Mouse (Mus musculus) stomach, postnatal 0 days (tissue): Measurements from ENCODE around the gene Ssxb6. TPM values are rescaled to one million over a fixed set of nuclear protein-coding genes. Genes with fewer than 3 reads are reported as not detected.
"Not testable (repeated sequence)": the region's sequence is repeated elsewhere in the genome, so short reads cannot be mapped to it uniquely, and the experiment has no call there.

Experiments used
- ATAC-seq: fragments of 200-750 bp; cut with Nextera tagmentation; 2 replicates; pipeline ENCODE4 v1.8.0; 2017; ENCODE audit not compliant: low FRiP score, low TSS enrichment
- DNase-seq: peaks from one replicate; pipeline ENCODE4 v3.0.0-alpha.2; 2016; ENCODE audit warnings: low spot score
- H3K27ac ChIP-seq: fragments of 300-500 bp; sonication (generic); replicated peaks from 2 replicates; pipeline ENCODE4 v1.5.1; 2014; ENCODE audit warnings: mild to moderate bottlenecking, control low read depth
- H3K27me3 ChIP-seq: fragments of 300-500 bp; sonication (generic); 2 replicates; pipeline ENCODE4 v1.6.1; 2014; ENCODE audit warnings: low read length; ENCODE audit not compliant: control insufficient read depth, insufficient read depth
- H3K36me3 ChIP-seq: fragments of 300-500 bp; sonication (generic); 2 replicates; pipeline ENCODE4 v1.6.1; 2014; ENCODE audit warnings: low read length, mixed read lengths; ENCODE audit not compliant: control insufficient read depth, insufficient read depth
- H3K4me1 ChIP-seq: fragments of 300-500 bp; sonication (generic); replicated peaks from 2 replicates; pipeline ENCODE4 v1.6.1; 2014; ENCODE audit warnings: antibody characterized with exemption; ENCODE audit not compliant: control insufficient read depth, insufficient read depth
- H3K4me2 ChIP-seq: fragments of 300-500 bp; sonication (generic); replicated peaks from 2 replicates; pipeline ENCODE4 v1.6.1; 2014; ENCODE audit warnings: low read depth, mild to moderate bottlenecking, control low read depth, moderate library complexity
- H3K4me3 ChIP-seq: fragments of 300-500 bp; sonication (generic); 2 replicates; pipeline ENCODE4 v1.5.1; 2014; ENCODE audit warnings: low read depth, low read length, control low read depth
- H3K9ac ChIP-seq: fragments of 300-500 bp; sonication (generic); 2 replicates; pipeline ENCODE4 v1.6.1; 2014; ENCODE audit warnings: mild to moderate bottlenecking, low read length, control low read depth, mixed read lengths
- H3K9me3 ChIP-seq: fragments of 300-500 bp; sonication (generic); 2 replicates; pipeline ENCODE4 v1.6.1; 2016; ENCODE audit warnings: low read length; ENCODE audit not compliant: control insufficient read depth
- CTCF ChIP-seq: IDR thresholded peaks from 2 replicates; pipeline ENCODE4 v1.5.1; 2016; ENCODE audit warnings: antibody characterized with exemption, low read depth, mild to moderate bottlenecking, moderate library complexity
- EP300 ChIP-seq: optimal IDR thresholded peaks from 2 replicates; pipeline ENCODE3; 2016; ENCODE audit warnings: antibody characterized with exemption
- WGBS: fragments of 180-500 bp; shearing (Covaris S2); extraction: QIAGEN DNeasy Blood & Tissue Kit; methylation state at CpG from one replicate; pipeline ENCODE4 v1.1.7; 2014; 5-methylcytosine and 5-hydroxymethylcytosine counted together
- polyA plus RNA-seq: library from polyadenylated mRNA; unstranded; fragments of >200 nt; fragmentation: Nextera tagmentation; extraction: Ambion mirVana; gene quantifications from 2 replicates; pipeline ENCODE4 v1.2.1, GENCODE M21; 2015

Ssxb6 gene
- not detected in 2 replicates for polyA plus RNA-seq

GRCm38 (mm10) chrX:8548155-8548554, at the start of gene Ssxb6:
Ssxb6 (minus strand) TSS chrX:8548255.
- H3K4me1 ChIP-seq, H3K9me3 ChIP-seq, H3K36me3 ChIP-seq, H3K27ac ChIP-seq, DNase-seq, H3K9ac ChIP-seq, ATAC-seq, H3K27me3 ChIP-seq, H3K4me2 ChIP-seq, H3K4me3 ChIP-seq: not testable (repeated sequence)
- WGBS, result 57% methylated on average over 4 of the region's 4 CpGs

- not testable (repeated sequence) for H3K9me3 ChIP-seq, ATAC-seq, H3K4me2 ChIP-seq, H3K27ac ChIP-seq, H3K9ac ChIP-seq, H3K27me3 ChIP-seq, DNase-seq, H3K4me1 ChIP-seq, H3K36me3 ChIP-seq, H3K4me3 ChIP-seq
- 19% methylated on average over 1 of the region's 1 CpGs for WGBS
Observed at GRCm38 (mm10) chrX:8591716-8592115, 43.7 kb upstream of the Ssxb6 start, which contains the start of gene Ssxb3. Ssxb3 (minus strand) TSS chrX:8591816.

- Histone ChIP-seq H3K9me3 (no peaks in the 10 kb centered on the region), H3K4me2 (no peak within 1 kb of the TSS), H3K36me3 (no peaks in the 10 kb centered on the region), H3K27me3 (no peaks in the 10 kb centered on the region), H3K9ac (no peak within 1 kb of the TSS), H3K4me1 (no peaks in the 10 kb centered on the region), H3K4me3 (no peak within 1 kb of the TSS), H3K27ac (no peak within 1 kb of the TSS)
- DNase-seq, result no peak
- TF ChIP-seq CTCF, result no peak
- TF ChIP-seq EP300, result no peak
- no peak for ATAC-seq
- WGBS, result 71% methylated on average over 2 of the region's 2 CpGs
Observed at GRCm38 (mm10) chrX:8524854-8525253, 23.2 kb downstream of the Ssxb6 start, which contains the start of gene Gm14459. Gm14459 (minus strand) TSS chrX:8524954.

Other genes with a start within 250 kb of the Ssxb6 start
- gene Ssxb10, start 220.8 kb downstream of the Ssxb6 start, polyA plus RNA-seq, result not detected in 2 replicates
- gene Ssxb9, start 181.3 kb downstream of the Ssxb6 start, polyA plus RNA-seq, result not detected in 2 replicates
- not detected in 2 replicates for gene Ssxb1, start 134.9 kb downstream of the Ssxb6 start, polyA plus RNA-seq
- gene Ssxb2, start 86.5 kb downstream of the Ssxb6 start, polyA plus RNA-seq, result not detected in 2 replicates
- not detected in 2 replicates for gene Gm14459, start 23.3 kb downstream of the Ssxb6 start, polyA plus RNA-seq
- not detected in 2 replicates for gene Ssxb3, start 43.6 kb upstream of the Ssxb6 start, polyA plus RNA-seq
- not detected in 2 replicates for gene Ssxb8, start 142.6 kb upstream of the Ssxb6 start, polyA plus RNA-seq
- not detected in 2 replicates for gene Ssx9, start 200.2 kb upstream of the Ssxb6 start, polyA plus RNA-seq